Mouse (Mus musculus) stomach, embryonic 15.5 days (tissue): ENCODE results near the gene Praf2. TPM values are rescaled to one million over a fixed set of nuclear protein-coding genes. Genes with fewer than 3 reads are reported as not detected.
A peak's percentile ranks its signal among the peaks of the same experiment; 100 is the strongest.
"Not testable (repeated sequence)": the region's sequence is repeated elsewhere in the genome, so short reads cannot be mapped to it uniquely, and the experiment has no call there.

Source experiments
- ATAC-seq: fragments of 200-750 bp; cut with Nextera tagmentation; 2 replicates; pipeline ENCODE4 v1.8.0; 2017; ENCODE audit warnings: low read depth, moderate number of reproducible peaks, moderate TSS enrichment; ENCODE audit not compliant: insufficient read depth, low FRiP score
- H3K27ac ChIP-seq: fragments of 300-500 bp; sonication (generic); 2 replicates; pipeline ENCODE4 v1.5.1; 2015; ENCODE audit warnings: mild to moderate bottlenecking, inconsistent platforms
- H3K27me3 ChIP-seq: fragments of 300-500 bp; sonication (generic); replicated peaks from 2 replicates; pipeline ENCODE4 v1.6.1; 2015; ENCODE audit warnings: inconsistent platforms
- H3K36me3 ChIP-seq: fragments of 300-500 bp; sonication (generic); 2 replicates; pipeline ENCODE4 v1.6.1; 2015; ENCODE audit warnings: inconsistent platforms
- H3K4me1 ChIP-seq: fragments of 300-500 bp; sonication (generic); 2 replicates; pipeline ENCODE4 v1.6.1; 2015; ENCODE audit warnings: inconsistent platforms
- H3K4me2 ChIP-seq: fragments of 300-500 bp; sonication (generic); 2 replicates; pipeline ENCODE4 v1.6.1; 2015; ENCODE audit warnings: mild to moderate bottlenecking, inconsistent platforms
- H3K4me3 ChIP-seq: fragments of 300-500 bp; sonication (generic); replicated peaks from 2 replicates; pipeline ENCODE4 v1.5.1; 2015; ENCODE audit warnings: inconsistent platforms
- H3K9ac ChIP-seq: fragments of 300-500 bp; sonication (generic); 2 replicates; pipeline ENCODE4 v1.6.1; 2015; ENCODE audit warnings: inconsistent platforms
- H3K9me3 ChIP-seq: fragments of 300-500 bp; sonication (generic); 2 replicates; pipeline ENCODE4 v1.6.1; 2016; ENCODE audit warnings: inconsistent platforms
- WGBS: fragments of 180-500 bp; shearing (Covaris S2); methylation state at CpG from one replicate; pipeline ENCODE4 v1.1.7; 2015; 5-methylcytosine and 5-hydroxymethylcytosine counted together
- polyA plus RNA-seq: library from polyadenylated mRNA; unstranded; fragments of >200 nt; fragmentation: Nextera tagmentation; extraction: Ambion mirVana; gene quantifications from 2 replicates; pipeline ENCODE4 v1.2.1, GENCODE M21; 2015

The Praf2 gene
- polyA plus RNA-seq: 58.3 and 60.9 TPM in 2 replicates

- Histone ChIP-seq H3K36me3 (no peaks in the 10 kb centered on the region), H3K9ac (no peak within 1 kb of the TSS), H3K4me3 (peak within 1 kb of the TSS; percentile 49), H3K4me1 (no peaks in the 10 kb centered on the region), H3K4me2 (peak within 1 kb of the TSS; percentile 53), H3K27me3 (no peaks in the 10 kb centered on the region), H3K9me3 (no peaks in the 10 kb centered on the region), H3K27ac (peak within 1 kb of the TSS; percentile 61)
- 15% methylated on average over 42 of the region's 42 CpGs for WGBS
- ATAC-seq: peak; percentile 94
These were observed at the start of gene Praf2 for GRCm38 (mm10) chrX:7728215-7728921. Praf2 (plus strand) TSS chrX:7728439.

DNA sequence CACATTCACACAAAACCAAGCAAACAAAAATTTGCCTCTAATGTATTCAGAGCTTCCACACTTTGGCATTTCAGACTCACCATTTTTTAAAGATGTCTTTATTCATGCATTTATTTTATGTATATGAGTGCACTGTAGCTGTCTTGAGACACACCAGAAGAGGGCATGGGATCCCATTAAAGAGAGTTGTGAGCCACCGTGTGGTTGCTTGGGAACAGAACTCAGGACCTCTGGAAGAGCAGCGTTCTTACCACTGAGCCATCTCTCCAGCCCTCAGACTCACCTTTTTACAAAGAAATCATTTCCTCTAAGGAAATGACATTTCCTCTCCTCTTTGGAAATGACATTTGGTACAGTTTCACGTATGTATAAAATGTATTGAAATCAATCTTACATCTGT, 49.3 kb upstream of the Praf2 start:
- WGBS: 35% methylated on average over 3 of the region's 3 CpGs
- H3K9me3 ChIP-seq: no peaks in the 10 kb centered on the region
- H3K4me3 ChIP-seq: no peak overlapping the region
- no peak overlapping the region for H3K27ac ChIP-seq
- H3K36me3 ChIP-seq: no peaks in the 10 kb centered on the region
- H3K4me1 ChIP-seq: no peaks in the 10 kb centered on the region
- H3K27me3 ChIP-seq: no peaks in the 10 kb centered on the region
- H3K4me2 ChIP-seq: no peak overlapping the region
- H3K9ac ChIP-seq: no peak overlapping the region
- ATAC-seq: no peak

DNA sequence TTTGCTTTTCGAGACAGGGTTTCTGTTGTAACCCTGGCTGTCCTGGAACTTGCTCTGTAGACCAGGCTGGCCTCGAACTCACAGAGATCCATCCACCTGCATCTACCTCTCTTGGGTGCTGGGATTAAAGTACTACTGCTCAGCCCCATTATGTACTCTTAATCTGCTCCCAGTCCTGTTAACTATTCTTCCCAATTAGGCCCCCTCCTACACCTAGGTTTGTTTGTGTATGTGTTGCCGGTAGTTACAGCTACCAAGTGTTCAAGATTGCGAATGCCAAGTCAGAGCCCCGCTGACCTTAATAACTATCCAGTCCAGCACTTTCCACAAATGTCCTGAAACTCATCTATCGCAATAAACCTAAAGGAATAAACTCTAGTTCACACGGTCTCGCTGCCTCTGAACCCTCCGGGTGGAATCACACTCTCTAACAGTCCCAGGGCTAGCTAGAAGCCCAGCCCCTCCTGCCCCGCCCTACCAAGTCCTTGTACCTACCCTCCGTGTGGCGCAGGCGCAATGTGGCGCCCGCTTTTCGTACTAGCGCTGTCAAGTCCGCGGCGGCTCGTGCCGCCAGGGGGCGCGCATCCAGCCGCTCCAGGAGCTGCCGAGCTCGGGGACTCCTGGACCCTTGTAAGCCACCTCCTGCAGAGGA, 48.7 kb upstream of the Praf2 start:
- H3K27me3 ChIP-seq: no peaks in the 10 kb centered on the region
- no peaks in the 10 kb centered on the region for H3K4me1 ChIP-seq
- H3K4me3 ChIP-seq: peak overlapping the region; percentile 28
- ATAC-seq: peak; percentile 92
- no peak overlapping the region for H3K27ac ChIP-seq
- no peaks in the 10 kb centered on the region for H3K9me3 ChIP-seq
- no peaks in the 10 kb centered on the region for H3K36me3 ChIP-seq
- 24% methylated on average over 25 of the region's 27 CpGs for WGBS
- H3K4me2 ChIP-seq: peak overlapping the region; percentile 57
- H3K9ac ChIP-seq: peak overlapping the region; percentile 22; the same call in 1 of the 2 replicates

DNA sequence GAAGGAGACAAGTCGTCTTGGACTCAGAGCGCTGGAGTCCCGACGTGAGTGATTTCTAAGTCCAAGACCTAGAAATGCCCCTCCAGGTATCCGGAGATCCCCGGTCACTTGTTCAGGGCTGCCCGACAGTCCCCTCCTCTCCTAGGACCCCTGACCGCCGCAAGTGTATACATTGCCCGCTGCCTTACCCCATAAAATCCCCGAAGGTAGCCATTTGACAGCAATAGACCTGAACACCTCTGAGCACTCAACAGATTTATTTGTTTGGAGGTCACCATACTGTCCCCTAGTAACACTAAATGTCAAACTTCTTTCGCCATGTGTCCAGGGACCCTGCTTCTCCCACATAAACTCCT, 48.2 kb upstream of the Praf2 start:
- Histone ChIP-seq H3K9ac (peak overlapping the region; percentile 22; the same call in 1 of the 2 replicates), H3K4me1 (no peaks in the 10 kb centered on the region), H3K27ac (no peak overlapping the region), H3K9me3 (no peaks in the 10 kb centered on the region), H3K27me3 (no peaks in the 10 kb centered on the region), H3K4me3 (peak overlapping the region; percentile 28; the same call in 1 of the 2 replicates), H3K36me3 (no peaks in the 10 kb centered on the region), H3K4me2 (peak overlapping the region; percentile 57)
- no peak; the same call in 1 of the 2 replicates for ATAC-seq
- 29% methylated on average over 12 of the region's 12 CpGs for WGBS

DNA sequence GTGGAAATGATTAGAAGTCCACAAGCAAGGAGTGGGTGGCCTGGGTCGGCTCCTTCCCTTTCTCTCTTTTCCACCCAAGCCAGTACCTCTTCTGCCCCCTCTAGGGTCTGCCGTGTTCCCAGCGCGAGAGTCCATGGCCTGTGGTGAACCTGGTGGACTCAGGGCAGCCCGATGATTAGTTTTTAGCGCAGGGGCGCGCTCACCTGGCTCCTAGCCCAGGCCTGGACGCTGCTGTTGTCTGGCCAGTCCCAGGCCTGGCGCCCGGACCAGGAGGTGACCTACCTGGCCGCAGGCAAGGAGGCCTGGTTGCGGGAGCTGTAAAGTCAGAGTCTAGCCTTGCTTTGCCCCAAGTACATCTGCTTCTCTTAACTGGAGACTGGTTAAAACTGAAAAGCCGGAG, 47.4 kb upstream of the Praf2 start, which contains the start of gene Magix:
Magix (minus strand) TSS at position 388 of the 400 bp plus-strand sequence.
- Histone ChIP-seq H3K27ac (no peak within 1 kb of the TSS), H3K27me3 (no peaks in the 10 kb centered on the region), H3K36me3 (no peaks in the 10 kb centered on the region), H3K4me1 (no peaks in the 10 kb centered on the region), H3K4me2 (peak within 1 kb of the TSS; percentile 57), H3K9ac (peak within 1 kb of the TSS; percentile 22; the same call in 1 of the 2 replicates), H3K4me3 (peak within 1 kb of the TSS; percentile 28; the same call in 1 of the 2 replicates), H3K9me3 (no peaks in the 10 kb centered on the region)
- 61% methylated on average over 14 of the region's 14 CpGs for WGBS
- no peak for ATAC-seq

DNA sequence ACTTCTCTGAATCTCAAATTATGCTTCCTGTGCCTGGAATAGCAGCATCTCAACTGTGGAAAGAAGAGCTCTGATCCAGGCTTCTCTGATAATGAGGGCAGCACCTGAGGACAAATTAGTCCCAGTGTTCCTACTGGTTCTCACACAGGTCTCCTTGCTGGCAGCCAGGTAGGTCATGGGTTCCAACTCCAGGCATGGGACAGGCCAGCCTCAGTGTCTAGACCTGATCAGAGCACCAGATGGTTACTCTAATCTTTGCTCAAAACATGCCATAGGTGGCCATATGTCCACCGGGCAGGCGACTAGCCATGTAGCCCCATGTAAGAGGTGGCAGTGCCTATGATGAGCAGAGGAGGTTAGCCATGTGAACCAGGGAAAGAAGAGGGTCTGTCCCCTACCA, 39.9 kb upstream of the Praf2 start:
- Histone ChIP-seq H3K27me3 (no peaks in the 10 kb centered on the region), H3K27ac (no peak overlapping the region), H3K9ac (no peak overlapping the region), H3K4me1 (no peaks in the 10 kb centered on the region), H3K4me3 (no peak overlapping the region), H3K9me3 (no peaks in the 10 kb centered on the region), H3K36me3 (no peaks in the 10 kb centered on the region), H3K4me2 (no peak overlapping the region)
- no peak for ATAC-seq
- 95% methylated on average over 2 of the region's 2 CpGs for WGBS

DNA sequence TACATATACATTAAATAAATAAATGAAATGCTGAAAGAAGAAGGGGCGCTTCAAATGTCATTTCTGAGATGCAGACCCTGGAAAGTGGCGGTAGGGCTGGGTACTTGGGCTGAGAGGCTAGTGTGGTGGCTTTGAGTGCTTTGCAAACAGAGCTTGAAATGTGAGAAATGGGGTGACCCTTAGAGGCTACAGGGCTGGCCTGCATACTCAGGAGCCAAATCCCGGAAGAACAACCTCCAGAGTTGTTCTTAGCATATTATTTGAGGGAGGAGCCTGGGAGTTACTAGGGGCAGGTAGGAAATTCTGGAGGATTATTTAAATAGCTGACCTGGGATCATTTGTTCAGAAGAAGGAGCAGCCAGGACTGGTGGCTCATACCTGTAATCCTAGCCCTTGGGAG, 37.8 kb upstream of the Praf2 start:
- no peak overlapping the region for H3K27ac ChIP-seq
- no peak for ATAC-seq

GRCm38 (mm10) chrX:7692862-7693261, 35.4 kb upstream of the Praf2 start:
- no peaks in the 10 kb centered on the region for H3K4me1 ChIP-seq
- no peak overlapping the region for H3K9ac ChIP-seq
- 44% methylated on average over 4 of the region's 4 CpGs for WGBS

More for the DNA sequence above, 37.8 kb upstream of the Praf2 start:
- no peak overlapping the region for H3K4me2 ChIP-seq
- H3K27me3 ChIP-seq: no peaks in the 10 kb centered on the region
- no peaks in the 10 kb centered on the region for H3K9me3 ChIP-seq
- WGBS: 53% methylated on average over 3 of the region's 3 CpGs
- H3K9ac ChIP-seq: no peak overlapping the region
- no peaks in the 10 kb centered on the region for H3K36me3 ChIP-seq
- H3K4me3 ChIP-seq: no peak overlapping the region
- no peaks in the 10 kb centered on the region for H3K4me1 ChIP-seq

GRCm38 (mm10) chrX:7696520-7696919, 31.7 kb upstream of the Praf2 start:
- ATAC-seq: peak; percentile 7; the same call in 1 of the 2 replicates
- H3K9ac ChIP-seq: no peak overlapping the region
- no peaks in the 10 kb centered on the region for H3K4me1 ChIP-seq
- no peaks in the 10 kb centered on the region for H3K36me3 ChIP-seq
- H3K4me2 ChIP-seq: peak overlapping the region; percentile 42
- H3K27ac ChIP-seq: no peak overlapping the region
- no peaks in the 10 kb centered on the region for H3K27me3 ChIP-seq
- H3K4me3 ChIP-seq: peak overlapping the region; percentile 56; the same call in 1 of the 2 replicates
- no peaks in the 10 kb centered on the region for H3K9me3 ChIP-seq
- WGBS: 43% methylated on average over 6 of the region's 6 CpGs

More at GRCm38 (mm10) chrX:7692862-7693261, 35.4 kb upstream of the Praf2 start:
- Histone ChIP-seq H3K4me3 (no peak overlapping the region), H3K27ac (no peak overlapping the region), H3K36me3 (no peaks in the 10 kb centered on the region), H3K4me2 (no peak overlapping the region), H3K9me3 (no peaks in the 10 kb centered on the region), H3K27me3 (no peaks in the 10 kb centered on the region)
- ATAC-seq: no peak

GRCm38 (mm10) chrX:7696954-7697381, 31.3 kb upstream of the Praf2 start, which contains the start of gene Gpkow:
Gpkow (plus strand) TSS chrX:7697131.
- peak within 1 kb of the TSS; percentile 56 for H3K4me3 ChIP-seq
- H3K36me3 ChIP-seq: no peaks in the 10 kb centered on the region
- no peaks in the 10 kb centered on the region for H3K27me3 ChIP-seq
- no peaks in the 10 kb centered on the region for H3K4me1 ChIP-seq
- H3K9me3 ChIP-seq: no peaks in the 10 kb centered on the region
- H3K4me2 ChIP-seq: peak within 1 kb of the TSS; percentile 51
- peak; percentile 92 for ATAC-seq
- 12% methylated on average over 33 of the region's 33 CpGs for WGBS
- no peak within 1 kb of the TSS for H3K27ac ChIP-seq
- H3K9ac ChIP-seq: peak within 1 kb of the TSS; percentile 26; the same call in 1 of the 2 replicates

- not testable (repeated sequence) for H3K9me3 ChIP-seq, H3K27me3 ChIP-seq, H3K27ac ChIP-seq, H3K9ac ChIP-seq, H3K4me1 ChIP-seq, ATAC-seq, H3K36me3 ChIP-seq
- WGBS: 21% methylated on average over 6 of the region's 12 CpGs
- H3K4me3 ChIP-seq: peak overlapping the region; percentile 38
- peak overlapping the region; percentile 46 for H3K4me2 ChIP-seq
These were observed 14.5 kb upstream of the Praf2 start for GRCm38 (mm10) chrX:7713764-7714134.
